Mouse (Mus musculus) ES-E14 (cell line): ENCODE results near the gene Nme3. TPM values are rescaled to one million over a fixed set of nuclear protein-coding genes. Genes with fewer than 3 reads are reported as not detected.

Experiments
- DNase-seq: peaks from one replicate; pipeline ENCODE4 v3.0.0-alpha.2; 2013; ENCODE audit warnings: low read depth, low spot score
- H3K27ac ChIP-seq: 2 replicates; pipeline ENCODE4 v1.5.1; 2012; ENCODE audit warnings: low read depth, mild to moderate bottlenecking, low read length, moderate library complexity, mixed read lengths; ENCODE audit not compliant: poor library complexity, insufficient read depth, severe bottlenecking
- H3K36me3 ChIP-seq: 2 replicates; pipeline ENCODE4 v1.6.1; 2012; ENCODE audit warnings: mild to moderate bottlenecking, low read length, moderate library complexity, mixed read lengths; ENCODE audit not compliant: control insufficient read depth, poor library complexity, insufficient read depth, severe bottlenecking
- H3K4me1 ChIP-seq, 2 experiments: fragments of 150-350 bp in 1 of 2; sonication (generic) in 1 of 2; 2 replicates each; pipeline ENCODE4 v1.6.1; 2012; ENCODE audit warnings: low read length in 2 of 2, mild to moderate bottlenecking in 1 of 2, mixed read lengths in 1 of 2; ENCODE audit not compliant: control insufficient read depth in 2 of 2, insufficient read depth in 2 of 2, poor library complexity in 1 of 2
- H3K4me3 ChIP-seq, 2 experiments: fragments of 150-350 bp in 1 of 2; sonication (generic) in 1 of 2; 2 replicates each; pipeline ENCODE4 v1.5.1; 2012; ENCODE audit warnings: low read length in 2 of 2, low read depth in 1 of 2, mild to moderate bottlenecking in 1 of 2, mixed read lengths in 1 of 2; ENCODE audit not compliant: insufficient read depth in 1 of 2, poor library complexity in 1 of 2, severe bottlenecking in 1 of 2
- H3K9ac ChIP-seq: 2 replicates; pipeline ENCODE4 v1.6.1; 2012; ENCODE audit warnings: low read depth, mild to moderate bottlenecking, low read length, mixed read lengths; ENCODE audit not compliant: poor library complexity, insufficient read depth, severe bottlenecking
- H3K9me3 ChIP-seq: fragments of 150-350 bp; sonication (generic); 2 replicates; pipeline ENCODE4 v1.6.1; 2012; ENCODE audit warnings: low read depth, mild to moderate bottlenecking, low read length; ENCODE audit not compliant: control insufficient read depth, insufficient read depth
- CHD2 ChIP-seq: IDR thresholded peaks from 2 replicates; pipeline ENCODE4 v1.6.1; 2014; ENCODE audit warnings: mild to moderate bottlenecking, low read depth, low read length, inconsistent platforms
- HCFC1 ChIP-seq: IDR thresholded peaks from 2 replicates; pipeline ENCODE4 v1.6.1; 2012; ENCODE audit warnings: low read length, inconsistent platforms, borderline replicate concordance; ENCODE audit not compliant: insufficient read depth
- MAFK ChIP-seq: IDR thresholded peaks from 2 replicates; pipeline ENCODE4 v1.6.1; 2014; ENCODE audit warnings: mild to moderate bottlenecking, low read depth, low read length, inconsistent platforms; ENCODE audit not compliant: insufficient read depth
- ZC3H11A ChIP-seq: IDR thresholded peaks from 2 replicates; pipeline ENCODE4 v1.6.1; 2012; ENCODE audit warnings: low read depth, mild to moderate bottlenecking, inconsistent platforms, low read length, borderline replicate concordance
- ZNF384 ChIP-seq: IDR thresholded peaks from 2 replicates; pipeline ENCODE4 v1.6.1; 2012; ENCODE audit warnings: low read depth, low read length, inconsistent platforms
- in situ Hi-C, 2 experiments: fragments of 600-800 bp; cut with MboI; formaldehyde crosslinking; loops; one replicate each; pipeline ENCODE4 v1.15.1; 2025; ENCODE audit warnings: low sequenced_read_pairs in 2 of 2, inconsistent platforms in 1 of 2; ENCODE audit not compliant: unreplicated experiment in 2 of 2
- total RNA-seq: library from RNA; depleted of rRNA; stranded (reverse); fragments of 300-350 nt; gene quantifications from 2 replicates; pipeline ENCODE4 v1.2.3, GENCODE M21; 2012

The Nme3 gene
- total RNA-seq, 1 experiment: 59.4 TPM

DNA sequence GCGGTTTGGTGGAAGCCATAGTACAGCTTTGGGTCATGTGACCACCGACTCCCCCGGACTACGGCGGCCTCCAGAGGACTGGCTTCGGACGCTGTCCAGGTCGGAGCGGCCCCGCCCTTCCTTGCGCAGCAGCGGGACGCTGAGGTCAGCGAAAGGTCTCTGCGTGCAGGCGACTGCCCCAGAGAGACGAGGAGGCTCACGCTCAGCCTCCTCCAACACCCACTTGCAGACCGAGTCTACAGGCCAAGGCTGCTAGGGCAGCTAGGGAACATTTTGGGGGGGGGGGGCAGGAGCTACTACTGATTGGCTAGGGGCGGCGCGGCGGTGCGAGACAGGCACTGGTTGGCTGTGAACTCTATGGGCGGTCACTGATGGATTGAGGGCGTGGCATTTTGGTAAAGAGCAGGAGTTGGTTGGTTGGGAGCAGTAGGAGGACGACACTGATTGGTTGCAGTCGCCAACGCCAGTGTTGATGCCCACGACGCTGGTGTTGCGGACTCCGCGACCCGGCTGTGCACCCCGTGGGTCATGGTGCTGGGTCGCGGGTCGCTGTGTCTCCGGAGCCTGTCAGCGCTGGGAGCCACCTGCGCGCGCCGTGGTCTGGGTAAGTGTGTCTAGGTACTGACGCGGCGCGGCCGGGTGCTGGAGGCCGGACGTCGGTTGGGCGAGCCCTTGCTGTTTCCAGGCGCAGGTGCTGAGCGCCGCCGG lies 46.1 kb upstream of the Nme3 start, which contains the start of gene Fahd1:
Fahd1 (minus strand) TSS at position 300 of the 708 bp plus-strand sequence.
- Histone ChIP-seq H3K27ac (peak within 1 kb of the TSS; percentile 80), H3K36me3 (no peaks in the 10 kb centered on the region; the same call in 1 of the 2 replicates), H3K9me3 (no peaks in the 10 kb centered on the region), H3K4me3 (peak within 1 kb of the TSS; percentile 87 to 97), H3K9ac (peak within 1 kb of the TSS; percentile 93), H3K4me1 (no peaks in the 10 kb centered on the region; a peak in 3 of 4 replicates)
- peak; percentile 98 for DNase-seq
- in situ Hi-C loops: no loop called here
- TF ChIP-seq ZC3H11A (no peak), MAFK (peak; percentile 46; the same call in 1 of the 2 replicates), CHD2 (0 out of 2 replicates have a peak, but pooled peaks have one; percentile 52), ZNF384 (no peak)

DNA sequence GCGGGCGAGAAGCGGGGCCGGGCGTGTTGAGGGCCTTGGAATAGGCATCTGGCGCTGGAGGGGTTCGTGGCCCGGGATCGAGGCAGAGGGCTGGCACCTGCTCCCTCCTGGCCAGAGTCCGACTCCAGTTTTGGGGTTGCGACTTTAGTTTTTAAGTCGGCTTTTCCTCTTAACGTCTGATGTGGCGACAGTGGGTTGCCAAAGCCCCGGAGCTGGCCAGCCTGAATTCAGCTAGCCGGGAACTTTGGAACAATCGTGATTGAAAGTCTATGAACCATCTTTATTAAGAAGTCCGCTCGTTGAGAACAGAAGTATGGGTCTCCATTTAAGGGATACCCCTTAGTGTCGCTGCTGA lies 45.5 kb upstream of the Nme3 start:
- Histone ChIP-seq H3K27ac (no peak overlapping the region), H3K9me3 (no peaks in the 10 kb centered on the region), H3K4me3 (peak overlapping the region; percentile 87 to 97), H3K4me1 (no peaks in the 10 kb centered on the region; a peak in 3 of 4 replicates), H3K9ac (peak overlapping the region; percentile 74), H3K36me3 (no peaks in the 10 kb centered on the region; the same call in 1 of the 2 replicates)
- TF ChIP-seq HCFC1: no peak
- in situ Hi-C loops: no loop called here
- no peak for DNase-seq

DNA sequence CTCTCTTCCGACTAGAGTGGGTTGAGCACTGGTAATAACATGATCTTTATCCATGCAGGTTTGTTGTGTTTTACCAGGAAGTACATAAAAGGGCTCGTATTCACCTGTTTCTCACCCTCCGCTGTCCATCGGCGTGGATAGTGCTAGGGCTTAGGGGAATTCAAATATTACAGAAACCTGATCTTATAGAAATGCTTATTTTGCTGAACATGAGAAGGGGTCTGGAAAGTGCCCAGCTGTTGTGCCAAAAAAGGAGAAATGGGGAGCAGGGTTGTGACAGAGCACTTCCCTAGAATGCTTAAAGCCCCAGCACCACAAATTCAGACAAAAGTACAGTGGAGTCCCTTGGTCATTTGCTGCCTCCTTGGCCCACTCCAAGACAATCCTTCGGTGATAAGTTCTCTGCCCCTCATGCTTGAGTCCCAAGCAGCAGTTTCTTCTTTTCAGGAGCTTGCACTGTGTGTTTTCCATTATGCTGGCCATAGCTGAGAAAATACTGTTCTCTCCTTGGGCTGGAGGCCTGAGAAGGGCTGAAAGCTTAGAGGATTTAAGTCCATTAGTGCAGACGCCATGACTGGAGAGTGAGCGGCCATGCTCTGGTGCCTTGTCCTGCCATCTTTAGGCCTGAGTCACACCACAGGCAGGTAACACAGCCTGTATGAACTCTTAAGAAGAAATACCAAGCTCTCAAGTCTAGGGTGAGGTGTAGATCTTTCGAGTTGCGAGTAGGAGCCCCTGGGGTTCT lies 44.7 kb upstream of the Nme3 start:
- in situ Hi-C loops: no loop called here
- TF ChIP-seq HCFC1 (no peak), CHD2 (no peak), MAFK (no peak), ZC3H11A (no peak), ZNF384 (no peak)
- peaks cover 0 to under 1% of the 10 kb centered on the region in 2 experiments; a peak in 3 of 4 replicates for H3K4me1 ChIP-seq
- peaks cover 1% of the 10 kb centered on the region; the same call in 1 of the 2 replicates for H3K36me3 ChIP-seq
- no peak overlapping the region for H3K9ac ChIP-seq
- no peaks in the 10 kb centered on the region for H3K9me3 ChIP-seq
- no peak for DNase-seq
- peak overlapping the region in 1 of 2 experiments; percentile 97; a peak in 2 of 4 replicates for H3K4me3 ChIP-seq
- H3K27ac ChIP-seq: no peak overlapping the region

DNA sequence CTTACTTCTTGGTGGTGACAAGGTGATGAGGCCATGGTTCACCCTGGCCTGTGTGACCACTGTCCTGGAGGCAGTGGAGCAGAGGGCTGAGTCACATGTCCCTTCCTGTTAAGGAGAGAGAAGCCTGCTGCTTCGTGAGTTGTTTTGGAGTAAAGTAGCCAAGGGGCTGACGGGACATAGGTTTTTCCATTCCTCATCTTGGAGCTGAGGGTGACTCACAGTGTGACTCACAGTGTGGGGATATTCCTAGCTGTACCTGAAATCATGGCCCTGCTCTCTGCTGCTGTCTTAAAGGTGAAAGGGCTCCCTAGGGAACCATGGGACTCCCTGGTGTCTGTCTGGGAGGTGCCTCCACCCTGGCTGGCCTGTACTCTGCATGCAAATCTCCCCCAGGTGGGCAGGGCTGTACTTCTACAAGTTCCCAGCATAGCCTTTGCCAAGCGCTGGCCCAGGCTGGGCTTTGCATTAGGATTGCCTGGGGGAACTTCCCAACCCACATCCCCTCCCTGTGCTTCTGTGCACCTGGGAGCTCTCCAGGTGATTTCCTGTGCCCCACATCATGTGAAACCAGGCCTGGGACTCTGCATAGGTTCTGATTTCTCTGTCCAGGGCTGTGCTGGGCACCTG lies 40.3 kb upstream of the Nme3 start:
- no peak for DNase-seq
- H3K4me1 ChIP-seq: peaks cover 0 to 7% of the 10 kb centered on the region in 2 experiments; a peak in 1 of 4 replicates

More for the DNA sequence above, 40.3 kb upstream of the Nme3 start:
- Histone ChIP-seq H3K27ac (no peak overlapping the region), H3K9me3 (no peaks in the 10 kb centered on the region), H3K4me3 (no peak overlapping the region), H3K9ac (no peak overlapping the region), H3K36me3 (peaks cover 3% of the 10 kb centered on the region; the same call in 1 of the 2 replicates)
- TF ChIP-seq ZC3H11A: no peak
- TF ChIP-seq HCFC1: no peak
- no peak for TF ChIP-seq CHD2
- TF ChIP-seq ZNF384: no peak
- no peak for TF ChIP-seq MAFK
- in situ Hi-C loops: no loop called here
